Mouse (Mus musculus) heart, embryonic 11.5 days (tissue): ENCODE data around the gene Lrmda. TPM values are rescaled to one million over a fixed set of nuclear protein-coding genes. Genes with fewer than 3 reads are reported as not detected.

ENCODE experiments used
- ATAC-seq: fragments of 200-750 bp; cut with Nextera tagmentation; replicated peaks from 2 replicates; pipeline ENCODE4 v1.8.0; 2017; ENCODE audit warnings: moderate library complexity; ENCODE audit not compliant: insufficient number of reproducible peaks, low FRiP score, low TSS enrichment
- H3K27ac ChIP-seq: fragments of 300-500 bp; sonication (generic); 2 replicates; pipeline ENCODE4 v1.5.1; 2014; ENCODE audit warnings: mild to moderate bottlenecking, low read depth, low read length
- H3K27me3 ChIP-seq: fragments of 300-500 bp; sonication (generic); 2 replicates; pipeline ENCODE4 v1.6.1; 2014; ENCODE audit warnings: mild to moderate bottlenecking, low read length, mixed read lengths; ENCODE audit not compliant: control insufficient read depth, insufficient read depth
- H3K36me3 ChIP-seq: fragments of 300-500 bp; sonication (generic); 2 replicates; pipeline ENCODE4 v1.6.1; 2014; ENCODE audit warnings: mild to moderate bottlenecking, low read length, moderate library complexity, mixed read lengths; ENCODE audit not compliant: control insufficient read depth, insufficient read depth
- H3K4me1 ChIP-seq: fragments of 300-500 bp; sonication (generic); 2 replicates; pipeline ENCODE4 v1.6.1; 2014; ENCODE audit warnings: low read length; ENCODE audit not compliant: control insufficient read depth, insufficient read depth
- H3K4me2 ChIP-seq: fragments of 300-500 bp; sonication (generic); 2 replicates; pipeline ENCODE4 v1.6.1; 2014; ENCODE audit warnings: mild to moderate bottlenecking, moderate library complexity
- H3K4me3 ChIP-seq: fragments of 300-500 bp; sonication (generic); 2 replicates; pipeline ENCODE4 v1.5.1; 2014; ENCODE audit warnings: low read depth, low read length
- H3K9ac ChIP-seq: fragments of 300-500 bp; sonication (generic); 2 replicates; pipeline ENCODE4 v1.6.1; 2014; ENCODE audit warnings: mild to moderate bottlenecking, low read depth, low read length, moderate library complexity
- H3K9me3 ChIP-seq: fragments of 300-500 bp; sonication (generic); replicated peaks from 2 replicates; pipeline ENCODE4 v1.6.1; 2016; ENCODE audit warnings: low read length; ENCODE audit not compliant: control insufficient read depth
- WGBS: fragments of 180-500 bp; shearing (Covaris S2); extraction: QIAGEN DNeasy Blood & Tissue Kit; methylation state at CpG from one replicate; pipeline ENCODE4 v1.1.7; 2014; ENCODE audit not compliant: insufficient replicate concordance; 5-methylcytosine and 5-hydroxymethylcytosine counted together
- polyA plus RNA-seq: library from polyadenylated mRNA; unstranded; fragments of >200 nt; fragmentation: Nextera tagmentation; extraction: Ambion mirVana; gene quantifications from 2 replicates; pipeline ENCODE4 v1.2.1, GENCODE M21; 2014

Gene Lrmda
- polyA plus RNA-seq, 1 experiment from 2014 or later: 0.70 TPM

DNA sequence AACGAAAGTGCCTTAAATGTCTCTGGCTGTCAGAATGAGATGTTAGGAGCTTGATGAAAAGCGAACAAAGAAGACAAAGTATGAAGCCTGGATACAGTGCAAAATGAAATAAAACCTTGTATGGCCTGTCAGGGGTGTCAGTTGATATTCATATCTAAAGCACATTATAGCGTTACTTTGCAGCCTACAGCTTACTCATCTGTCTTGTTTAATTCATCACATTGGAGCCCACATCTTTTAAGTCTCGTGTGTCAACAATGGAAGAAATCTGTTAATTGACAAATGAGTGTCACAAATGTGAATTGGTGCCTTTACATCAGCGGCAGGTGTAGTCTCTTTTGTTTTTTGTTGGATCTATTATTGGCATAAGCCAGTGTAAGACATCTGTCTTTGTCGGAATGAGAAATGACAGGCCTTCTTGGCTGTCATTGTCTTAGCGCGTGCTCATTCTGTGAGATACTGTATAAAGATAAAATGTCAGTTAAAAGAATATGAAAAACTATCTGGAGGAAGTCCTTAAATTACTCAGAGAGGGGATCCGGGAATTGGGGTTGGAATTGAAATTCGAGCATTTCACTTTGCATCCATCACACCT, 26.8 kb downstream of the Lrmda start:
- 76% methylated on average over 10 of the region's 10 CpGs for WGBS
- Histone ChIP-seq H3K4me3 (no peak overlapping the region), H3K9me3 (no peaks in the 10 kb centered on the region), H3K4me2 (no peak overlapping the region), H3K9ac (no peak overlapping the region), H3K4me1 (peaks cover 17% of the 10 kb centered on the region), H3K27ac (no peak overlapping the region), H3K27me3 (peaks cover 2% of the 10 kb centered on the region; the same call in 1 of the 2 replicates), H3K36me3 (no peaks in the 10 kb centered on the region)
- ATAC-seq: no peak

- WGBS: 49% methylated on average over 18 of the region's 18 CpGs
- no peaks in the 10 kb centered on the region for H3K9me3 ChIP-seq
- H3K27me3 ChIP-seq: peaks cover 4% of the 10 kb centered on the region; the same call in 1 of the 2 replicates
- H3K4me1 ChIP-seq: peaks cover 17% of the 10 kb centered on the region
- H3K4me2 ChIP-seq: no peak overlapping the region
- H3K4me3 ChIP-seq: no peak overlapping the region
- no peaks in the 10 kb centered on the region for H3K36me3 ChIP-seq
- peak overlapping the region; percentile 64 for H3K27ac ChIP-seq
- H3K9ac ChIP-seq: no peak overlapping the region
- ATAC-seq: 0 out of 2 replicates have a peak, but pooled peaks have one; percentile 62
Observed at GRCm38 (mm10) chr14:22048068-22048899, 28.8 kb downstream of the Lrmda start.

DNA sequence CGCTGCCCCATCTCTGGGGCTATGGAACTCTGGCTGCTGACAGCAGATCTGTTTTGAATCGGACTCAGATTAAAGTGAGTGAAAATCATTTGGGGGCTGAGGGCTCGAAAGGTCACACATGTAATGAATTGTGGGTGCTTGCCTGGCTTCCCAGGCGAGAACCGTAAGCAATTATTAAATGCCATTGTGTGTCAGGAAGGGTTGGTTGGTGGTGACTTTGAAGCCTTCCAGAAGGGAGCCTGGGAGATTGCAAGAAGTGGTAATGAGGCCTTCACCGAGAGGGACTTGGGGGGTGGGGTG, 29.3 kb downstream of the Lrmda start:
- peak overlapping the region; percentile 64 for H3K27ac ChIP-seq
- no peaks in the 10 kb centered on the region for H3K9me3 ChIP-seq
- 39% methylated on average over 6 of the region's 6 CpGs for WGBS
- no peak overlapping the region for H3K4me3 ChIP-seq
- H3K4me2 ChIP-seq: peak overlapping the region; percentile 24; the same call in 1 of the 2 replicates
- no peak for ATAC-seq
- peaks cover 4% of the 10 kb centered on the region; the same call in 1 of the 2 replicates for H3K27me3 ChIP-seq
- H3K9ac ChIP-seq: no peak overlapping the region
- H3K36me3 ChIP-seq: no peaks in the 10 kb centered on the region
- H3K4me1 ChIP-seq: peaks cover 17% of the 10 kb centered on the region

GRCm38 (mm10) chr14:22049282-22049681, 29.8 kb downstream of the Lrmda start:
- ATAC-seq: peak; percentile 85
- Histone ChIP-seq H3K27ac (peak overlapping the region; percentile 64; the same call in 1 of the 2 replicates), H3K4me3 (no peak overlapping the region), H3K27me3 (peaks cover 4% of the 10 kb centered on the region; the same call in 1 of the 2 replicates), H3K9me3 (no peaks in the 10 kb centered on the region), H3K9ac (no peak overlapping the region), H3K4me2 (peak overlapping the region; percentile 24; the same call in 1 of the 2 replicates), H3K36me3 (no peaks in the 10 kb centered on the region), H3K4me1 (peaks cover 17% of the 10 kb centered on the region)
- WGBS: 17% methylated on average over 1 of the region's 1 CpGs

DNA sequence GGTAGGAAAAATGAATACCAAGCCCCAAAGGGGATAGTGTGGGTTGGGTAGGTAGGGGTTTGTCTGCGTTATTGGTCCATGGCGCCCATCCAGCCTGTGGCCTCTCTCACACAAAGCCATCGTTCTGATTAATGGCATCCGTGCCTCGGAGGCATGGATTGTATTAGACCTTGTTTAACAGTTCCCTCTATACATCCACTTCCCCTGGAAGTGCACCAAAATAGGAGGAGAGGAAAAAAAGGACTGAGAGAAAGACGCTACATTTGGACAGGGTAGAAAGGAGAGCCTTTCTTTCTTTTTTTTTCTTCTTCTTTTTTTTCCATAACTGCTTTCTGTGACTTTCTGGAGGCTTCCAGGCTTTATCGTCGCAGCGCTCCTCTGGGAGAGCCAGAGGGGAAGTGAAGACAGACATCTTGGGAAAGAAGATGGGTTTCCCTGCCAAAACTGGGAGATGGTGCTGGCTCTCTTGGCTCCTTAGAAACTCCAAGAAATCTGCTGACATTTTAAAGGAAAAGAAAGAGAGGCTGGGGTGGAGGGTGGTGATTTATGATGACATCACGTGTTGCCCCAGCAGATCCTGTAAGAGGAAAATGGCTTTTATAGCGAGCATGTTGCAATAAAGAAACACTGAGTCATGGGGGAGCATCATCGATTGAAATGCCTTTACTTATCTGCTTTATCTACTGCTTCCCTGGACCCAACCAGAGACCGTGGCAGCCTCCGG, 32.6 kb downstream of the Lrmda start:
- no peak overlapping the region for H3K4me3 ChIP-seq
- no peak overlapping the region for H3K4me2 ChIP-seq
- H3K9ac ChIP-seq: no peak overlapping the region
- no peak for ATAC-seq
- 72% methylated on average over 14 of the region's 14 CpGs for WGBS
- no peak overlapping the region for H3K27ac ChIP-seq
- H3K27me3 ChIP-seq: 0 out of 2 replicates have a peak, but pooled peaks cover 2% of the 10 kb centered on the region
- H3K36me3 ChIP-seq: no peaks in the 10 kb centered on the region
- H3K9me3 ChIP-seq: no peaks in the 10 kb centered on the region
- peaks cover 24% of the 10 kb centered on the region for H3K4me1 ChIP-seq

DNA sequence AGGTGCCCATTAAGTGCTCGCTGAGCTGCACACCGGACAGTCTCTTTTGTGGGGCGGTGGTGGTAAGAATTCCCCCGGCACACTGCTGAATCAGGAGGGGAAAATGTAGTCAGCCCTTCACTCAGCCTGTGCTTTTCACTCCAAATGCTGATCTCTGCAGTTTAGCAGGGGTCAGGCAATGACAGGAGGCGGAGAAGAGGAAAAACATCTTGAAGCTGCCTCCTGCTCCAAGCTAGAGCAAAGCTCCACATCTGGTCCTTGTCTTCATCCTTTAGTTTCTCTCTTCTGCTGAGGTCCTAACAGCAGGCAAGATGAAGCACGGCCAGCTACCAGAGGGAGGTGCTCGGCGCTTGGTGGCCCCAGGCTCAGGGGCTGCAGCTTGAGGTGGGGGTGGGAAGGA, 36.1 kb downstream of the Lrmda start:
- Histone ChIP-seq H3K27me3 (0 out of 2 replicates have a peak, but pooled peaks cover 2% of the 10 kb centered on the region), H3K9me3 (no peaks in the 10 kb centered on the region), H3K4me2 (no peak overlapping the region), H3K4me1 (peaks cover 7% of the 10 kb centered on the region; the same call in 1 of the 2 replicates), H3K4me3 (no peak overlapping the region), H3K9ac (no peak overlapping the region), H3K36me3 (no peaks in the 10 kb centered on the region), H3K27ac (no peak overlapping the region)
- 53% methylated on average over 8 of the region's 8 CpGs for WGBS
- no peak for ATAC-seq

- no peak for ATAC-seq
- no peak overlapping the region for H3K27ac ChIP-seq
- H3K4me3 ChIP-seq: no peak overlapping the region
- no peak overlapping the region for H3K9ac ChIP-seq
- no peak overlapping the region for H3K4me2 ChIP-seq
- no peaks in the 10 kb centered on the region for H3K36me3 ChIP-seq
- WGBS: 72% methylated on average over 4 of the region's 4 CpGs
- H3K4me1 ChIP-seq: peaks cover 7% of the 10 kb centered on the region; the same call in 1 of the 2 replicates
- H3K9me3 ChIP-seq: no peaks in the 10 kb centered on the region
- 0 out of 2 replicates have a peak, but pooled peaks cover 2% of the 10 kb centered on the region for H3K27me3 ChIP-seq
Observed at GRCm38 (mm10) chr14:22056246-22056645, 36.7 kb downstream of the Lrmda start.

DNA sequence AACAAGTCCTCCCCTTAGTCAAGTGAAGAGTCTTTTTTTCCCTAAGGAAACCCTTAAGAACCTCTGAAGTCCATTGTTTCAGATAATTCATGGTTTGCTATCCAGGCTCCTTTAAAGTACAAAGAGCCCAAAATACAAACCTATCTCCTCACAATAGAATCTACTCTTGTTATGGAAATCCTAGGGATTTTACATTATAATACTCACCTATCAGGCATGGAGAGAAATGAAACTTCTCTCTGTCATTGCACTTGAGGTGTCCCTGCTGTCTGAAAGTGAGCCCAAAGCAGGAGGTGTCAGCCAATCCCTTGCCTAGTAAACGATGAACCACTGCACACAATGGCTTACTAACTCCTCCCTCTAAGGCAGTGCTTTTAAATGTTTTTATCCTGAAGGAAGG, 39.2 kb downstream of the Lrmda start:
- peaks cover 7% of the 10 kb centered on the region; the same call in 1 of the 2 replicates for H3K4me1 ChIP-seq
- H3K27me3 ChIP-seq: no peaks in the 10 kb centered on the region
- H3K36me3 ChIP-seq: no peaks in the 10 kb centered on the region
- no peak overlapping the region for H3K9ac ChIP-seq
- H3K9me3 ChIP-seq: no peaks in the 10 kb centered on the region
- no peak overlapping the region for H3K4me2 ChIP-seq
- no peak for ATAC-seq
- H3K27ac ChIP-seq: no peak overlapping the region
- H3K4me3 ChIP-seq: no peak overlapping the region
- 46% methylated on average over 1 of the region's 1 CpGs for WGBS
